Mouse (Mus musculus) hindbrain, postnatal 0 days (tissue): Measurements from ENCODE around the gene Zc3h12a. TPM values are rescaled to one million over a fixed set of nuclear protein-coding genes. Genes with fewer than 3 reads are reported as not detected.

Experiments used
- ATAC-seq: fragments of 200-750 bp; cut with Nextera tagmentation; 2 replicates; pipeline ENCODE4 v1.8.0; 2017; ENCODE audit warnings: mild to moderate bottlenecking, moderate TSS enrichment, moderate library complexity
- DNase-seq: peaks from one replicate; pipeline ENCODE4 v3.0.0-alpha.2; 2015; ENCODE audit warnings: low spot score
- H3K27ac ChIP-seq: fragments of 300-500 bp; sonication (generic); 2 replicates; pipeline ENCODE4 v1.5.1; 2014; ENCODE audit warnings: mild to moderate bottlenecking
- H3K27me3 ChIP-seq: fragments of 300-500 bp; sonication (generic); 2 replicates; pipeline ENCODE4 v1.6.1; 2014; ENCODE audit warnings: low read length, mixed read lengths; ENCODE audit not compliant: insufficient read depth
- H3K36me3 ChIP-seq: fragments of 300-500 bp; sonication (generic); 2 replicates; pipeline ENCODE4 v1.6.1; 2014; ENCODE audit warnings: low read length, mixed read lengths; ENCODE audit not compliant: insufficient read depth
- H3K4me1 ChIP-seq: fragments of 300-500 bp; sonication (generic); 2 replicates; pipeline ENCODE4 v1.6.1; 2014; ENCODE audit warnings: antibody characterized with exemption, low read length, mixed read lengths; ENCODE audit not compliant: insufficient read depth
- H3K4me2 ChIP-seq: fragments of 300-500 bp; sonication (generic); 2 replicates; pipeline ENCODE4 v1.6.1; 2014; ENCODE audit warnings: low read depth, mild to moderate bottlenecking, low read length, moderate library complexity, mixed read lengths
- H3K4me3 ChIP-seq: fragments of 300-500 bp; sonication (generic); 2 replicates; pipeline ENCODE4 v1.5.1; 2014; ENCODE audit warnings: low read length
- H3K9ac ChIP-seq: fragments of 300-500 bp; sonication (generic); replicated peaks from 2 replicates; pipeline ENCODE4 v1.6.1; 2014; ENCODE audit warnings: mild to moderate bottlenecking, low read length, moderate library complexity, mixed read lengths
- H3K9me3 ChIP-seq: fragments of 300-500 bp; sonication (generic); 2 replicates; pipeline ENCODE4 v1.6.1; 2016; ENCODE audit warnings: low read length, mixed read lengths
- CTCF ChIP-seq: IDR thresholded peaks from 2 replicates; pipeline ENCODE4 v1.5.1; 2016; ENCODE audit warnings: antibody characterized with exemption, control low read depth, low read depth
- WGBS: fragments of 180-500 bp; shearing (Covaris S2); extraction: QIAGEN DNeasy Blood & Tissue Kit; methylation state at CpG from one replicate; pipeline ENCODE4 v1.1.7; 2014; 5-methylcytosine and 5-hydroxymethylcytosine counted together
- polyA plus RNA-seq: library from polyadenylated mRNA; unstranded; fragments of >200 nt; fragmentation: Nextera tagmentation; extraction: Ambion mirVana; gene quantifications from 2 replicates; pipeline ENCODE4 v1.2.1, GENCODE M21; 2015
- total RNA-seq: library from RNA; depleted of rRNA; stranded (reverse); fragments of >200 nt; gene quantifications from 2 replicates; pipeline ENCODE4 v1.2.3, GENCODE M21; 2014; rRNA removed

The Zc3h12a gene
- total and polyA plus RNA-seq, 2 experiments from 2014 or later, result 0.31 TPM; not detected in 1

GRCm38 (mm10) chr4:125084403-125085345 lies 43.0 kb downstream of the Zc3h12a start, which contains the start of gene Meaf6:
Gene Meaf6, plus strand, starts transcription at chr4:125085134.
- DNase-seq, result peak; percentile 93

GRCm38 (mm10) chr4:125078698-125079097 lies 48.9 kb downstream of the Zc3h12a start:
- no peak for TF ChIP-seq CTCF
- H3K9me3 ChIP-seq, result no peaks in the 10 kb centered on the region
- no peaks in the 10 kb centered on the region for H3K4me1 ChIP-seq
- peaks cover 16% of the 10 kb centered on the region for H3K36me3 ChIP-seq
- H3K27me3 ChIP-seq, result no peaks in the 10 kb centered on the region
- H3K4me2 ChIP-seq, result no peak overlapping the region
- WGBS, result 91% methylated on average over 2 of the region's 2 CpGs
- H3K4me3 ChIP-seq, result no peak overlapping the region
- no peak overlapping the region for H3K9ac ChIP-seq
- DNase-seq (no peak), ATAC-seq (no peak)
- no peak overlapping the region for H3K27ac ChIP-seq

More at GRCm38 (mm10) chr4:125084403-125085345, 43.0 kb downstream of the Zc3h12a start, which contains the start of gene Meaf6:
- Histone ChIP-seq H3K9me3 (no peaks in the 10 kb centered on the region), H3K27me3 (no peaks in the 10 kb centered on the region), H3K4me3 (peak within 1 kb of the TSS; percentile 94), H3K4me1 (0 out of 2 replicates have a peak, but pooled peaks cover 3% of the 10 kb centered on the region), H3K9ac (peak within 1 kb of the TSS; percentile 94), H3K27ac (peak within 1 kb of the TSS; percentile 99), H3K36me3 (peaks cover 27% of the 10 kb centered on the region; the same call in 1 of the 2 replicates), H3K4me2 (peak within 1 kb of the TSS; percentile 75)
- TF ChIP-seq CTCF, result peak; percentile 20
- peak; percentile 93 for ATAC-seq
- WGBS, result 3% methylated on average over 56 of the region's 63 CpGs

- TF ChIP-seq CTCF, result no peak
- WGBS, result 87% methylated on average over 2 of the region's 2 CpGs
- Histone ChIP-seq H3K4me1 (no peaks in the 10 kb centered on the region), H3K4me2 (no peak overlapping the region), H3K9me3 (no peaks in the 10 kb centered on the region), H3K4me3 (no peak overlapping the region), H3K36me3 (peaks cover 26% of the 10 kb centered on the region), H3K27me3 (no peaks in the 10 kb centered on the region), H3K27ac (no peak overlapping the region), H3K9ac (no peak overlapping the region)
- ATAC-seq, result no peak
- no peak for DNase-seq
These were observed 49.9 kb downstream of the Zc3h12a start for GRCm38 (mm10) chr4:125077700-125078099.

Other genes with a start within 250 kb of the Zc3h12a start
- gene Epha10, start 246.9 kb downstream of the Zc3h12a start, total RNA-seq, result 28.4 and 49.6 TPM in 2 replicates
- 13.7 and 14.2 TPM in 2 replicates for gene Epha10, start 246.9 kb downstream of the Zc3h12a start, polyA plus RNA-seq
- gene 9930104L06Rik, start 190.8 kb downstream of the Zc3h12a start, total RNA-seq, result 12.8 and 15.5 TPM in 2 replicates
- 9.3 and 9.4 TPM in 2 replicates for gene 9930104L06Rik, start 190.8 kb downstream of the Zc3h12a start, polyA plus RNA-seq
- gene Cdca8, start 188.5 kb downstream of the Zc3h12a start, total RNA-seq, result 10.8 and 17.1 TPM in 2 replicates
- 28.9 and 35.1 TPM in 2 replicates for gene Cdca8, start 188.5 kb downstream of the Zc3h12a start, polyA plus RNA-seq
- gene Rspo1, start 141.4 kb downstream of the Zc3h12a start, total RNA-seq, result 0.36 and 13.6 TPM in 2 replicates
- 0.74 and 0.95 TPM in 2 replicates for gene Rspo1, start 141.4 kb downstream of the Zc3h12a start, polyA plus RNA-seq
- 22.5 and 26.0 TPM in 2 replicates for gene Gnl2, start 111.3 kb downstream of the Zc3h12a start, total RNA-seq
- gene Gnl2, start 111.3 kb downstream of the Zc3h12a start, polyA plus RNA-seq, result 70.2 and 77.6 TPM in 2 replicates
- gene Dnali1, start 62.1 kb downstream of the Zc3h12a start, total RNA-seq, result 0.73 and 2.4 TPM in 2 replicates
- gene Dnali1, start 62.1 kb downstream of the Zc3h12a start, polyA plus RNA-seq, result 1.4 and 1.5 TPM in 2 replicates
- 29.2 and 35.0 TPM in 2 replicates for gene Snip1, start 61.2 kb downstream of the Zc3h12a start, total RNA-seq
- gene Snip1, start 61.2 kb downstream of the Zc3h12a start, polyA plus RNA-seq, result 15.7 and 16.3 TPM in 2 replicates
- 47.0 and 50.4 TPM in 2 replicates for gene Meaf6, start 42.7 kb downstream of the Zc3h12a start, total RNA-seq
- 131 and 133 TPM in 2 replicates for gene Meaf6, start 42.7 kb downstream of the Zc3h12a start, polyA plus RNA-seq